Mouse (Mus musculus) heart, adult 18-20 months (tissue): ENCODE data around the gene Fam189b. TPM values are rescaled to one million over a fixed set of nuclear protein-coding genes. Genes with fewer than 3 reads are reported as not detected.

Experiments
- DNase-seq, 2 experiments: peaks; one replicate each; pipeline ENCODE4 v3.0.0; 2021 to 2022; ENCODE audit warnings: mixed read lengths in 1 of 2
- total RNA-seq, 2 experiments: library from RNA; stranded (reverse); gene quantifications; 2 replicates each; pipeline ENCODE4 v1.2.3; 2021

The Fam189b gene
- total RNA-seq, 2 experiments from 2014 or later, result 3.7 to 4.7 TPM

DNA sequence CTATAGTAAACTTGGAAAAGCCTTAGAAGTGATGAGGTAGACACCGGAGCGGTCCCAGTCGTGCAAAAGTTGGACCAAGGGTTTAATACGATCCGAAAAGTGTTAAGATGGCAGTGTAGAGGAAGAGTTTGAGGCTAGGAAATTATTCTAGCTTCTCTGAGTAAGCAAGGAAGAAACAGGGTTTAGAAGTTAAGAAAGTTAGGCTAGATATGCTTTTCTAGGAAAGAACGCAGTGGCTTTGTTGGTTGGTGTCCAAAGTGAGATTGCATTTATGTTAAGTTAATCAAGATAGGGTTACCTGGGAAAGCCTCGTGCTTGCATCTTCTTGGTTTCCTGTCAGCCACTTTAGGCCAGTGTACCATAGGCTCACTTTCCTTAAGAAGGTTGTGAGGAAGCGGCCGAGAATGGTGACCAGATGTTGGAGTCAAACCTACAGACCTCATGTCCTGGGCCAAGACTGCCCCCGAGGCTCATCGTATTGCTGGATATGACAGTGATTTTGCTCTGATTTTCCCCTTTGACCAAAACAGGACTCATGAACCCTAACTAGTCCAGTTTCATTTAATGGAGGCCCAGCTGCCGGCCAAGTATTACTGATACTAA lies 17.6 kb upstream of the Fam189b start:
- DNase-seq, result no peak

DNA sequence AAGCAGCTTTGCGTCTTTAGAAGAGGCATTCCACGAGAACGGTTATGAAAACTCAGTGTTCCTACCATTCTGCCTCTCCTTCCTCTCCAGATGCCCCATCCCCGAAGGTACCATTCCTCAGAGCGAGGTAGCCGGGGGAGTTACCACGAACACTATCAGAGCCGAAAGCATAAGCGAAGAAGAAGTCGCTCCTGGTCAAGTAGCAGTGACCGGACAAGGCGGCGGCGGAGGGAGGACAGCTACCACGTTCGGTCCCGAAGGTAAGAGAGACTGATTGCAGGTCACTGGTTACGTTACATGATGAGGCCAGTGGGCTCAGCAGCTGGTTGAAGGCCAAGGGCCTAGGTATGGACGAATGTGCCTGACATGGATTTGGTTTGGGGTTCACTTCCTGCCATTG lies 16.0 kb upstream of the Fam189b start:
- DNase-seq, result no peak

DNA sequence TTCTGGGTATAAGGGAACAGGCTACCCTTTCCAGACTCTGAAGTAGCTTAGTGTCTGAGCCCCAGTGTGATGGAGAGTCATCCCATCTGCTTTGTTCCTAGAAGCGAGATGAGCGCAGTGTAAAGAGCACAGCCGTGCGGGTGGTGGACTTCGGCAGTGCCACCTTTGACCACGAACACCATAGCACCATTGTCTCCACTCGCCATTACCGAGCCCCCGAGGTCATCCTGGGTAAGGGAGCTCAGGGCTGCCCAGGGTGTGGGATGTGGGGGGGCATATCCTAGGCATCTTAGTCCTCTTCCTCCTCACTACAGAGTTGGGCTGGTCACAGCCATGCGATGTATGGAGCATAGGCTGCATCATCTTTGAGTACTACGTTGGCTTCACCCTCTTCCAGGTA lies 8.1 kb upstream of the Fam189b start:
- no peak for DNase-seq

DNA sequence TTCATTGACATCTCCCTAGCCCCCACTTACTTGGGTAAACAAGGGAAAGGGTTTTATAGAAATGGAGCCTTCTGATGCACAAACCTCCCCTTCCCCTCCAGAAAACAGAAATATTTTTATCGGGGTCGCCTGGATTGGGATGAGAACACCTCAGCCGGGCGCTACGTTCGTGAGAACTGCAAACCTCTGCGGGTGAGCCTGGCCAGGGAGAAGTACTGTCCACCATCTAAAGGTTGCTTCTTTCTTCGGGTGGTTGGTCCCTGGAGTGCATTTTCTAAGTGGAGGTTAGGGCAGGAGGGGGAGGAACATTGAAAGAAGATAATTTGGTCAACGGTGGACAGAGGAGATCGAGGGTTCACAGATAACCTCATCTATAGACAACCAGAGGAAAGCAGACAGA lies 7.4 kb upstream of the Fam189b start:
- DNase-seq, result no peak

DNA sequence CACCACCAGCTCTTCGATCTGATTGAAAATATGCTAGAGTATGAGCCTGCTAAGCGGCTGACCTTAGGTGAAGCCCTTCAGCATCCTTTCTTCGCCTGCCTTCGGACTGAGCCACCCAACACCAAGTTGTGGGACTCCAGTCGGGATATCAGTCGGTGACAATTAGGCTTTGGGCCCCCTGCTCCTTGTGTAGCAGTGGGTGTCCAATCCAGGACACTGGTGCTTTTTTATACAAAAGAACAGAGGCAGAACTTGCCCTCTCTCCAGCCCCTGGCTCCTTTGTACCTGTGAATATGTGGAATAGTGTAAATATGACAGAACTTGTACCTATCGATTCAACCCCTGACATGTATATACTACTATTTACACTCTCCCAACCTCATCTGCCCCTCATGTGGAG lies 6.5 kb upstream of the Fam189b start:
- DNase-seq, result no peak

DNA sequence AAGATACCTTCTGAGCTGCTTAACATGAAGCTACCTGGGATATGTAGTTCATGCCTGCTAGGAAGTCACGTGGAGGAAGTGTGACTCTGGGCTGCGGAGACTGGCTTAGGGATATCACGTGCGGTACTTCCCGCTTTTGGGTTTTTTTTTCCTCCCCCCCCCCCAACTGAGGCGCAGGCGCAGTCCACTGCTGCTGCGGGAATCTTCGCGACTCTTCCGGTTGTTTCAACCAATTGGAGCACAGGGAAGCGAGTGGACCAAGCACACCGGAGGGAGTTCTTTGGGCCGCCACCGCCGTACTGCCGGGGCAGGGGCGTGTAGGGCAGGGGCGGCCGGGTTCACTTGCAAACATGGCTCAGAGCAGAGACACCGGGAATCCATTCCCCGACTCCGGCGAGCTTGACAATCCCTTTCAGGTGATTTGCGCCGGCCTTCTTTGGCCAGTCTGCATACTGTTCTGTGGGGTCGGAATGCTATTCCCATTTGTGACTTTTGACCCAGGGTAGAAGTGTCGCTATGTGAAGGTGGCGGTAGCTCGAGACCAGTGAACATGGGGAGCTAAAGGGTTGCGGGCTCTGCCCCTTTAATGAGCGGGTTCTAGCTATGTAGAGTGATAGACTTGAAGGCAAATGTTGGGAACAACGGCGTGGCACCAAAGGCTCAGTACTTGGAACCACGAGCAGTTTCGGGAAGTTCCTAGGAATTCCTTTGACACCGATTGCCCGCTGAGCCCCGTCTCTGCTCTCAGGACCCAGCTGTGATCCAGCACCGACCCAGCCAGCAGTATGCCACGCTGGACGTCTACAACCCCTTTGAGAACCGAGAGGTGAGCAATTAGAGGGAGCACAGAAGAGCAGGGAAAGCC lies 5.5 kb upstream of the Fam189b start, which contains the start of gene Scamp3:
Scamp3 (plus strand) TSS at position 232 of the 865 bp plus-strand sequence.
- peak; percentile 88 to 94 for DNase-seq

DNA sequence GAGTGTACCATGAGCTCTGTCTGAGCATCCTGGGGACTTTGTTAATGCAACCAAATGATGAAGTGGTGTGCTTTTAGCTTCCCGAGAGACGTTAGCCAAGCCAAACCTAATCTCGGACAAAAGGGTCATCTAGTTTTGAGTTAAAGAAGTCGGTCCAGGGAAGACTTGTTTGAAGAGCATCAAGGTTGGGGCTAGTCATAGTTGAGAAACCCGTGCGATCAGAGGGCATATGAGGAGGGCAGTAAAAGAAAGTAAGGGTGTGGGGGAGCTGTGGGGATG lies 4.9 kb upstream of the Fam189b start:
- DNase-seq, result no peak

DNA sequence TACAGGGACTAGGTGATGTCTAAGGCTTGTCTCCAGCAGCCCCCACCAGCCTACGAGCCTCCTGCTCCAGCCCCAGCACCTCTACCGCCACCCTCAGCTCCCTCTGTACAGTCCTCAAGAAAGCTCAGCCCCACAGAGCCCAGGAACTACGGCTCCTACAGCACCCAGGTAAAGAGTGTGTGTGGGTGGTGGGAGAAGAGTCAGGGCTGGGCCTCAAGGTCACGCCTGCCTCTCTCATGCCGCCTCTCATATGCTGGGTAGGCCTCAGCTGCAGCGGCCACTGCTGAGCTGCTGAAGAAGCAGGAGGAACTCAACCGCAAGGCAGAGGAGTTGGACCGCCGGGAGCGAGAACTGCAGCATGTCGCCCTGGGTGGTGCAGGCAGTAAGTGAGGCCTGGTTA lies 3.9 kb upstream of the Fam189b start:
- no peak for DNase-seq

DNA sequence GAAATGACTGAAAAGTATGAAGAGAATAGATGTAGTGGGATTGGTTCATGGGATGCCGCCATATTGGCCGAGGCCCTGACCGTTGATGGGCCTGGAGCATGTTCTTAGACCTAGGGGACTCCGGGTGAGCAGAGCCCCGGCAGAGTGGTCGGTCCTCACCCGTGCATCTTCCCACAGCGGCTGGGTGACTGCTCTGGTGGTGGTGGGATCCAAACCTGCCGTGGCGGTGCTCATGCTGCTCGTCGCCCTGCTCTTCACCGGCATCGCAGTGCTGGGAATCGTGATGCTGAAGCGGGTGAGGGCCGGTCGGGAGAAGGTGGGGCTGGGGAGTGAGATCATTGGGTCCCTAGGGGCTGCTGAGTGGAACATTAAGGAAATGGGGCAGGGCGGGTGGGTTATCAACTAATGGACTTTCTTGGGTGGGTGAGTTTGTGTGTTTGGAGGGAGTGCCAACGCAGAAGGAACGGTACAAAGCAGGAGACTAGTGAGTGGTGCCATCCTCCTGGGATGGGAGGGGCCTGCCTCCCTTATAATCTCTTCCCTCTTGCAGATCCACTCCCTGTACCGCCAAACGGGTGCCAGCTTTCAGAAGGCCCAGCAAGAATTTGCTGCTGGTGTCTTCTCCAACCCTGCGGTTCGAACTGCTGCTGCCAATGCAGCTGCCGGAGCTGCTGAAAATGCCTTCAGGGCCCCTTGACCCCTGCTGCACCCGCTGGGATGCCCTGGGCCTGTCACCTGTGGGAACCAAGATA lies 1.0 kb upstream of the Fam189b start:
- no peak for DNase-seq

DNA sequence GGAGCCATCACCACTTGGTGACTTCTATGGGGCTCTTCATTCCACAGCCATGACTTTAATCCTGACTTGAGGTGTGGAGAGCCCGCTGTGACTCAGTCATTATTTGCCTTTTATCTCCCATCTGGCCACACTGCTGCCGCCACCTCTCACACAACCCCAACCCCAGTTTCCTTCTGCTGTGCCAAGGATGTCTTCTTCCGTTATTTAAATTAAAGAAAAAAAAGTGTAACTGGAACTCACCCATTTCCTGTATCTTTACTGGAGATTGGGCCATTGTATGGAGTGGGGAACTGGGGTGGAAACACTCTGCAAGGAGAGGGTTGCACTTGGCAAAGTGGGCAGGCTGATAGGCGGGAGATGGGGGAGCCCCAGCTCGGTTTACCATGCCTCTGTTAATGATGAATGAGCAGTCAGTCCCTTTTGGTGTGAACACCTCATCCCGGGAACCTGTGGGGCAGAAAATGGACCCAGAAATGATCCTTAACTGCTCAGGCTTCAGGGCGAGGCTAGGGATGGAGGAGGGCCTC lies 349 bp upstream of the Fam189b start:
- DNase-seq, result no peak

DNA sequence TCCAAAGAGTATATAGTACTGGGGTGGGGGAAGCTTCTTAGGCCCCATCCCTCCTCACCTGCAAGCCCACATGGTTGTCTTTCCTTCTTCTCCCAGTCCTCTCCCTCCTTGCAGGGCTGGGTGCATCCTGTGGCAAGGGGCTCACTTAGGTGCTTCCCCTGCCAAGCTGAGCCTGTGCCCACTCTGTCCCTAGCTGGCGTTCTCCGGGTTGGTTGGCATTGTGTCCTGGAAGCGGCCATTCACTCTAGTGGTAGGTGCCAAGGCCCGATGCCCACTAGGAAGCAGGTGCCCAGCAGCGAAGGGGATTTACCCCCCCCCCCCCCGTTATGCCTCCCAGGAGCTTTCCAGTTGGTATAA lies 994 bp downstream of the Fam189b start:
- no peak for DNase-seq

DNA sequence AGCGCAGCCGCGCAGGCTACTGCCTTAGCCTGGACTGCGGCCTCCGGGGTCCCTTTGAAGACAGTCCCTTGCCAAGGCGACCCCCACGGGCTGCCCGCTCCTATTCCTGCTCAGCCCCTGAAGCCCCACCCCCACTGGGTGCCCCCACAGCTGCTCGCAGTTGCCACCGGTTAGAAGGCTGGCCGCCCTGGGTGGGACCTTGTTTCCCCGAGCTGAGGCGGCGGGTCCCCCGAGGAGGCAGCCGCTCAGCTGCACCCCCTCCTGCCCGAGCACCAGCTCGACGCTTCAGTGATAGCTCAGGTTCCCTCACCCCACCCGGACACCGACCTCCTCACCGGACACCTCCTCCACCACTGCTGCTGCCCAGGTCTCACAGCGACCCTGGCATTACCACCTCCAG lies 4.3 kb downstream of the Fam189b start:
- DNase-seq, result no peak

DNA sequence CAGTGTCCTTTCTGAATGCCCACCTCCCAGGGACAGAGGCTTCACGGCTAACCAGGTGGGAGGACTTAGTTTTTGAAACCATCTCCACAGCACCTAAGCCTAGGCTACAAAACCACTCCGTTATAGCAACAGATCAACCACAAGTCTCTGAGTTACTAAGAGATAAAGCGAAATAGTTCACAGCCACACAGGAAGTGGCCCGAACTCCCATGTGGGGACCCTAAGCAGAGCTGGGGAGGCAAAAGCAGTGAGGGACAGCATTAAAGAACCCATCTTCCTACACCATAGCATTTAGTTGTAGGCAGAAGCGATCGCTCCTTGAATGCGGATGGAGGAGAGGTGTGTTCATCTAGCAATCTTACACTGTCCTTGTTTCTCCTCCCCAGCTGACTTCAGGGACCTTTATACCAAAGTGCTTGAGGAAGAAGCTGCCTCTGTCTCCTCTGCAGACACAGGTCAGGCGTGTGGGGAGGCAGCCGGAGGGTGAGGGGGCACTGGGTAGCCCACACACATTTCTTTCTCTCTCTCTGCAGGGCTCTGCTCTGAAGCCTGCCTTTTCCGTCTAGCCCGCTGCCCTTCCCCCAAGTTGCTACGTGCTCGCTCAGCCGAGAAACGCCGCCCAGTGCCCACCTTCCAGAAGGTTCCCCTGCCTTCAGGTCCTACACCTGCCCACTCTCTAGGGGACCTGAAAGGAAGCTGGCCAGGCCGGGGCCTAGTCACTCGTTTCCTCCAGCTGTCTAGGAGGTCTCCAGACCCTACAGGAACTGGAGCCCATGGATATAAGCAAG lies 4.9 kb downstream of the Fam189b start:
- DNase-seq, result no peak

DNA sequence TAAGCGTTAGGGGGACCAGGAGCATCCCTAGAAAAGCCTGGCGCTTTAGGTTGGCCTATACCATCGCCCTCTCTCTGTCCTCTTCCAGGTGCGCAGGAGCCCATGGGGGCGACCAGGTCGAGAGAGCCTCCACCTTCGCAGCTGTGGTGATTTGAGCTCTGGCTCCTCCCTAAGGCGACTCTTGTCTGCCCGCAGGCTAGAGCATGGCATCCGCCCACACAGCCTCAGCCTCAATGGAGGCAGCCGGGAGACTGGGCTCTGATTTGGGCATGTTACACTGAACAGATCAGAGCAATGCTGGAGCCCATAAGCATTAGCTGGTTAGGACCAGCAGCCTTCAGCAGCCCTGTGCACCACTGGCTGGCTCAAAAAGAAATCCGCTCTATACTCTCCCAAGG lies 5.5 kb downstream of the Fam189b start:
- no peak for DNase-seq

DNA sequence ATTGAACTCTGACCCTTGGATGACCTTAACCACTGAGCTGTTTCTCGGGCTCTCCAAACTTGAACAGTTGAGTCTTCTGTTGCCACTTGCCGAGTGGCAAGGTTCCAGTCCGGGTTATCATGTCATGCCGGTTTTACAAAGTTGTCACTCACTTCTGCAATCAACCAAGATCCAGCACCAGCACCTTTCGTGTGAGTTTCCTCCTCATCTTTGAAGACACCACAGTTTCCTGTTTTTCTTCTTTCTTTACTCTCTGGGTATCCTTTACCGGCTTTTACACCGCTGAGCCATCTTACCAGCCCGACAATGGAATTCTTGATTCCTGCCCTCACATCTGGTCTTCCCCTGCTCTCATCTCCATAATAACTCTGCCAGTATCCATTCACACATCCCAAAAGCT lies 7.5 kb downstream of the Fam189b start:
- DNase-seq, result no peak

DNA sequence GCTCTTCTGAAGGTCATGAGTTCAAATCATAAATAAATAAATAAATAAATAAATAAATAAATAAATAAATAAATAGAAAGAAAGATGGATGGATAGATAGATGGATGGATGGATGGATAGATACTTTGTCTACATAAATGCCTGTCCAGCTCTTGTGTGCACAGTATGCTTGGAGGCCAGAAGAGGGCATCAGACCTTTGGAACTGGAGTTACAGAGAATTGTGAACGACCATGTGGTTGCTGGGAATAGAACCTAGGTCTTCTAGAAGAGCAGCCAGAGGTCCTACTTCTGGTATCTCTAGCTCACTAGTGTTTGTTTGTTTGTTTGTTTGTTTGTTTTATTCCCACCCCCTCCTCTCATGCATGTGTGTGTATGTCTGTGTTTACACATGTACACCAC lies 10.4 kb downstream of the Fam189b start:
- DNase-seq, result no peak

DNA sequence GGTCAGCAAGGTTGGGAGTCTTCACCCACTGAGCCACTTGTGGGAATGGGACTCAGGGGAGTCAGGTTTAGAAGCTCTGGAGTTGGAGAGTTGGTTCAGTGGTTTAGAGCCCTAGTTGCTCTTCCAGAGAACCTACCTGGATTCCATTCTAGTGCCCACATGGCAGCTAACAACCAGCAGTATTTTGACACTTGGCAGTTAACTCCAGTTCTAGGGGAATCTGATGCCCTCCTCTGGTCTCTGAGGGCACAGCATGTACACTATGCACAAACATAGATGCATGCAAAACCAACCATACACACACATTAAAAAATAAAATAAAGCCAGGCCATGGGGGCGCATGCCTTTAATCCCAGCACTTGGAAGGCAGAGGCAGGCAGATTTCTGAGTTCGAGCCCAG lies 10.9 kb downstream of the Fam189b start:
- DNase-seq, result no peak

DNA sequence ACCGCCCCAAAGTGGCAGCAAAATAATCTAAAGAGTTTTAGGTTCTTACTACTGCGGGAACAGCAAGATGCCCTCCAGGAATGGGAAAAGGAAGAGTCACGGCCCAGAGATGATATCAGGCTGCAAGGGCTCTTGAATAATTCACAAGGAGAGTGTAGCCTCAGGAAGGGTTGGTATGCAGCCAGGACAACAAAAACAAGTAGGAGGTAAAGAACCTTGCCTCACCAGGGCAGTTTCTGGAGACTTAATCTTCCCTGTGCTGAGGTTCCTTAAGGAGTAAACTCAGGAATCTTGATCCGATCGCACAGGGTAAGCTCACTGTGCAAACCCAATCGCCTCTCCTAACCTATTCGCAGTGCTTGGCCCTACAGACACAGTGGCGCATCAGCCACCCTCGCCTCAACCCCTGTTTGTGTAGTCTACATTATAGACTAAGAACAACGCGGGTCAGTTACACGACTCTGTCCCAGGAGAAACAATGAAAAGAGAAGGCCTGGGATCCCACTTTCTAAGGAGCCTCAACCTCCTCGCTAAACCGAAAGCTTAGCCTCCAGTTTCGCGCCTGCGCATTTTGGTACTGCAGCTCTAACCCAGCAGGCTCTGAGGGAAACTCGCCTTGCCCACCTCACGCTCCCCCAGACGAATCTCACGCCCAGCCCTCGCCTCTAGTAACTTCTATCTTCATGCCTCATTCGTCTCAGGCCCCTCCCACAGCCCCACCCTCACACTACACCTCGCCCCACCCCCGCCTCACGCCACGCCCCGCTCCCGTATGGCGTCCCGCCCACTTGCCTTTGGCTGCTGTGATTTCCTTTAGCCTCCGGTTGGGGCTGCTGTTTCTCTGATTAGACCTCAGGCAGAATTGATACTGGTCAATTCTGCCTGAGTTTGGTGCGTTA lies 13.3 kb downstream of the Fam189b start:
- DNase-seq, result peak; percentile 91 to 95

DNA sequence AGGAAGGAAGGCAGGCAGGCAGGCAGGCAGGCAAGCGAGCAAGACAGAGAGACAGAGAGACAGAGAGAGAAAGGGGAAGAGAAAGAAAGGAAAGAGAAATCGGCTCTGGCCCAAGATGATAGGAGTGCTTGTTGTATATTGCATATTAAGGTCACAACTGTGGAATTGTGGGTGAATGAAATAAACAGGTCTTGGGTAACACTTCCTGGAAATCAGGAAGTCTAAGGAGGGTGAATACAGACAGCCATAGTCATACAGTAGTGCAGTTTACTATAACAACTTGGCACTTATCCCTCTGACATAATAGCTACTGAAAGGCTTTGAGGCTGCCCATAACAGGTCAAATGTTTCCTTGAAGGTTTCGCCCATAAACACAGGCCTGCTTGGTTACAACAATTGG lies 16.9 kb downstream of the Fam189b start:
- DNase-seq, result no peak

DNA sequence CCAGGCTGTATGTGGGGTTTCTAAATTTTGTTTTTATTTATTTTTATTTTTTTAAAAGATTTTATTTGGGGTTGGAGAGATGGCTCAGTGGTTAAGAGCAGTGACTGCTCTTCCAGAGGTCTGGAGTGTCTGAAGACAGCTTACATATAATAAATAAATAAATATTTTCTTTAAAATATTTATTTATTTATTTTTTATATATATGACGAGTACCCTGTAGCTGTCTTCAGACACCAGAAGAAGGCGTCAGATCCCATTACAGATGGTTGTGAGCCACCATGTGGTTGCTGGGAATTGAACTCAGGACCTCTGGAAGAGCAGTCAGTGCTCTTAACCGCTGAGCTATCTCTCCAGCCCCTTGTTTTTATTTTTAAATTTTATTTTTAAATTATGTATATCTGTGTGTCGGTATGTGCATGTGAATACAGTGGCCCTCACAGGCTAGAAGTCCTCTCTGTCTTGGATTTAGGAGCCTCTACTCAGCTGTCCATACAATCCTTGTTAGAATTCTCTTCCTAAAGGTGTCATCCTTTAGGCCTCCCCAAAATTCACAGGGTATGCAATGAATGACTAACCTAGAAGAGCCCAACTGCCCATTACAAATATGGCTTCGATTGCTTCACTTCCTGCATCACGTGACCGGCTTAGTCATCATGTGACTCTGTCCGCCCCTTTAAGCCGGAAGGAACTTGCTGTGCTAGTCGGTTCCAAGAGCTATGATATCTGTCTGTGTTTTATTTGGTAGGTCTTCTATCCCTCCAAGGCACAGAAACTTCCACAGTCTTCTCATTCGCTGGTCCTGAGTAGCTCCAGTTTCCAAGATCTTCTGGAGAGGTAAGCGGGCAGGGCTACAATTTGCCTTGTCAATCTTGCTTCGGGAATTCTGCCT lies 19.6 kb downstream of the Fam189b start, which contains the start of gene Gba:
Gba (plus strand) TSS at position 676 of the 889 bp plus-strand sequence.
- DNase-seq, result peak; percentile 89 to 95
